Mouse (Mus musculus) granulocyte monocyte progenitor cell, adult 5-6 weeks (primary cell): ENCODE results near the gene Scgb2b24. TPM values are rescaled to one million over a fixed set of nuclear protein-coding genes. Genes with fewer than 3 reads are reported as not detected.

Source experiments
- ATAC-seq: replicated peaks from 2 replicates; pipeline ENCODE4 v1.8.0; 2016; ENCODE audit warnings: mild to moderate bottlenecking, moderate TSS enrichment, inconsistent platforms; ENCODE audit not compliant: poor library complexity, severe bottlenecking
- total RNA-seq, 2 experiments: library from RNA; stranded (forward) in 1 of 2; stranded (reverse) in 1 of 2; fragments of 200-712, 200-1000 nt in 1 of 2; fragments of >200 nt in 1 of 2; fragmentation: Nextera tagmentation in 1 of 2; gene quantifications; 2 replicates each; pipeline ENCODE4 v1.2.3; 2014 to 2017

Gene Scgb2b24
- total RNA-seq (2014; fragmentation: Nextera tagmentation) (not detected in 2 replicates), total RNA-seq (2017) (not detected in 2 replicates)

DNA sequence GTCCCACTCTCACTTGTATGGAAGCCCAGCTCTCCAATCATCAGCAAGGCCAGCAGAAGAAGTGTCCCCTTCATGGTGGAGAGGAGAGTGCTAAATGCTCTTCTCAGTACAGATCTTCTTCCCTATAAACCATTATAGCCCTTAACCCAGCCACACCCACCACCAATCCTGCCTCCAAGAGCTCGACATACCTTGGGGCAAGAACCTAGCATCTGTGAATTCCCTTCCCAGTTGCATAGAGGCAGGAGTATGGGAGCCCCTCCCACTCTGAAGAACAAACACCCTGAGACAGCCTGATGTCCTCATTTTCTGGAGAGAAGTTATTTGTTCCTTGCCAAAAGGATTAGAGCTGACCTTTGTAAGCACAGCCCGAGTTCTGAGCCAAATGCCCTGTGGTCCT lies at the start of gene Scgb2b24:
Gene Scgb2b24 (minus strand): TSS at position 101 of the 400 bp plus-strand sequence.
- ATAC-seq: no peak

DNA sequence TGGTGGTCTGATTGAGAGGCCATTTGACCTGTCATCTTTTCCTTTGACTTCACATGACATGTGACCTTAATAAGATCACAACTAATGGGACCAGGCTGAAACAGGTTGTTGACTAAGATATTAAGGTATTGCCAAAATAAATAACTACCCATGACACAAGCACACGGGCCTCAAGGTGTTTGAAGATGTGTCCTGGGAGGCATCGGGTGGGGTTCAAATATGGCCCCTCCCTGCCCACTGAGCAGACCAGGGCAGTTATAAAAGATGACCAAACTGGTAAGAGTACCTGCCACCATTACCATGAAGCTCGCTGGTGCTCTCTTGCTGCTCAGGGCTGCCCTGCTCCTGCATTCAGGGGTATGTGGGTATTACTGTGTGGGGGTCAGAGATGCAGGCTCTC lies 4.4 kb upstream of the Scgb2b24 start, which contains the start of gene Scgb1b24:
Gene Scgb1b24 (plus strand): TSS at position 301 of the 400 bp plus-strand sequence.
- ATAC-seq: no peak

DNA sequence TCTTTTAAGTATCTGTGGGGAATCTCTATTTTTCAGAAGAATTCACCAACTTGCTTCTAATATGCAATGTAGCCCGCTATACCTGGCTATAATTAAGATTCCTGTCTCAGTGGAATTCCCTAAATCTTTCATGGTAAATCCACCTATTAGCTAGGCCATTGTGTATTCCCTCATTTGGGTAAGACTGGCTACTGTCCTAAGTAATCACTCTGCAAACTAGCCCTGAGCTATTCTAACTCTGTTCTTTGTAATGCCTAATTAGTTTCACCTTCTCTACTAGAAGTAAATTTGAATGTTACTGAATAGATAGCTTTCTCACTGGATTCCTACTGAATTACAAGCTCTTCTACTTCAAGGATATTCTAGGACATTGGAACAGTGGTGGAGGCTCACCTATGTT lies 49.2 kb downstream of the Scgb2b24 start:
- no peak for ATAC-seq

Other genes with a start within 250 kb of the Scgb2b24 start
- gene Scgb2b21, start 218.9 kb downstream of the Scgb2b24 start, total RNA-seq (2014; fragmentation: Nextera tagmentation): not detected in 2 replicates
- not detected in 2 replicates for gene Scgb2b21, start 218.9 kb downstream of the Scgb2b24 start, total RNA-seq (2017)
- gene Scgb1b24, start 4.5 kb upstream of the Scgb2b24 start, total RNA-seq (2014; fragmentation: Nextera tagmentation): not detected in 2 replicates
- not detected in 2 replicates for gene Scgb1b24, start 4.5 kb upstream of the Scgb2b24 start, total RNA-seq (2017)
- gene Scgb2b26, start 205.7 kb upstream of the Scgb2b24 start, total RNA-seq (2014; fragmentation: Nextera tagmentation): not detected in 2 replicates
- gene Scgb2b26, start 205.7 kb upstream of the Scgb2b24 start, total RNA-seq (2017): not detected in 2 replicates